Mouse (Mus musculus) spleen, embryonic (tissue): Measurements from ENCODE around the gene Ccdc22.

Experiments used
- CTCF ChIA-PET: fragments of 350-600 bp; sonication (Branson Sonifier 250); formaldehyde crosslinking; loops from one replicate; lab custom pipeline; 2022; lab: Charles Lee

The Ccdc22 gene

DNA sequence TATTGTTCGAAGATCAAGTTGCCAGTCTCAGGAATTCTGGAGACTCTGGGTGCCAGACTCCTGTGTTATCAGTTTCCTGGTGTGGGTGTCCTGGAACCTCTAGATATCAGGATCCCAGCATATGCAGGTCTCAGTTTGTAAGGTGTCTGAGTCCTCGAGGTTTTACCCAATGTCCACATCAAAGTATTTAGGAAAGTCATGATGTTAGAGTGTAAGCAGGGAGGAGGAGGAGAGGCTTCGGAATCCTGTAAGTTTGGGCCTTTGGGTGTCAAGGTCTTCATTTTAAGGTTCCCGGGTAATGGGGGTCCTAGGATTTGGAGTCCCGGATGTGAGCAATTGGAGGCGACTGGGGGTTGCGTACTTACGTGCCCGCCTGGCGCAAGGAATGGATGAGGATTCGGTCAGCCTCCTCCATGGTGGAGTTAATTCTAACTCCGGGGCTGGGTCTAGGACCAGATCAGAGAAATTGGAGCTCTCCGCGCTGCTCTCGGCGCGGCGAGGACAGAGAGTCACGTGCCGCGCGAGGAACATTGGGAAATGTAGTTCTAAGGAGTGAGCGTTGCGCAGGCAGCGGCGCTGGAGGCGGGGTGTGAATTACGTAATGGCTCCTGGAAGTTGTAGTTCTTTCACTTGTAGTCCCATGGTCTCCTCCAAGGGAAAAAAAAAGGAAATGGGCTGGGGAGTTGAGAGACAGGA is at the start of gene Ccdc22:
Gene Ccdc22 (minus strand): TSS at position 639 of the 696 bp plus-strand sequence.
- CTCF ChIA-PET = no interaction called here

DNA sequence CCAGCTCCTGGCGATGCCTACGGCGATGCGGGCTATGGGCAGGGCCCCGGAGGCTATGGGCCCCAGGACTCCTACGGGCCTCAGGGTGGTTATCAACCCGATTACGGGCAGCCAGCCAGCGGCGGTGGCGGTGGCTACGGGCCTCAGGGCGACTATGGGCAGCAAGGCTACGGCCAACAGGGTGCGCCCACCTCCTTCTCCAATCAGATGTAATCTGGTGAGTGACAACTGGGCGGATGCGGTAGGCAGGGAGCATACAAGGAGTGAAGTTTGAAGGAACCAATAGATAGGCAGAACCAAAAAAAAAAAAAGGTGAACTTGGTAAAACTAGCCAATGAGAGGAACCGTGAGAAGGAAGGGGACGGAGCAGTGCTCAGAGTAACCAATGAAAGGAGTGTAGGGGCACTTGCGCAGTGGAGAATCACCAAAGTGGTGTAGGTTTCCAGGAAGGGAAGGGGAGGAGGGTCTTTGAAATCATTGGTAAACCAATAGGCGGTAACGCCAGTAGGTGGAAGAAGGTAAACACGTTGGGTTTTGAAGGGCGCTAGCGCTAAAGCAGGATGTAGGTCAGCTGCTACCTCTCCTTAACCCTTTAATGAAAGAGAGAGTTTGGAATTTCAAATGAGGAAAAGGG is 43.5 kb upstream of the Ccdc22 start:
- CTCF ChIA-PET = no interaction called here

DNA sequence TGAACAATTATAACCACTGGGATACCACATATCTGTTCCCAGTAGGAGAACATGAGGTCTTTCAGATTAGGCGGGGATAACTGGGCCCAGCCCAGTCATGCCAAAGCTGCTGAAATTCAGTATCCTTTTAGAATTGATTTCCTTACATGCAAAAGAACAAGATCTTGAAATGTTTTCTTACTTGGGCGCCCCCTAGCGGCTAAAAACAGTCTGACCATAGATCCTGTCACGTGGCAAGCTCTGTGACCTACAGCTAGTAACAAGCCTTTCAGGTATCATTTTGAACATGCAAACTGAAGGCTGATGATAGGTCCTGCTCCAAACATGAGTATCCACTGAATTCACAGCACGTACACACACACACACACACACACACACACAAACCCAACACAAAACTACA is 40.0 kb upstream of the Ccdc22 start:
- CTCF ChIA-PET = interaction anchor here (1.0 kb wide), 1 partner anchor 31 kb away, joined by 7 read pairs; no protein-coding TSS in a partner anchor

DNA sequence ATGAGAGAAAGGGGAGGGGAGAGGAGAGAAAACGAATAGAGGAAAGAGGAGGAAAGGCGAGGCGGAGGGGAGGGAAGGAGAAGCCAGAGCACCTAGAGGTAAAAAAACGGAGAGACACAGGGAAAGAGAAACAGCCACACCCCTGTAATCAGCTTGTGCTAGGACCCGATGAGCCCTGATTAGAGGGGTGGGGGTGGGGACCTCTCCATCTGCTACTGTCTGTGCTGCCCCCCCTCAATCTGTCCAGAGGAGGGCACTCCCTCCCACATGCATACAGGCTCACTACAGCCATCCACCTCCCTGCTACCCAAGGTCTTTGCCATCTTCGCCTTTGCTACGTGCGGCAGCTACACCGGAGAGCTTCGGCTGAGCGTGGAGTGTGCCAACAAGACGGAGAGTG is 35.5 kb upstream of the Ccdc22 start:
- CTCF ChIA-PET = interaction anchor here (0.6 kb wide), 1 partner anchor 552 kb away, joined by 4 read pairs; no protein-coding TSS in a partner anchor

DNA sequence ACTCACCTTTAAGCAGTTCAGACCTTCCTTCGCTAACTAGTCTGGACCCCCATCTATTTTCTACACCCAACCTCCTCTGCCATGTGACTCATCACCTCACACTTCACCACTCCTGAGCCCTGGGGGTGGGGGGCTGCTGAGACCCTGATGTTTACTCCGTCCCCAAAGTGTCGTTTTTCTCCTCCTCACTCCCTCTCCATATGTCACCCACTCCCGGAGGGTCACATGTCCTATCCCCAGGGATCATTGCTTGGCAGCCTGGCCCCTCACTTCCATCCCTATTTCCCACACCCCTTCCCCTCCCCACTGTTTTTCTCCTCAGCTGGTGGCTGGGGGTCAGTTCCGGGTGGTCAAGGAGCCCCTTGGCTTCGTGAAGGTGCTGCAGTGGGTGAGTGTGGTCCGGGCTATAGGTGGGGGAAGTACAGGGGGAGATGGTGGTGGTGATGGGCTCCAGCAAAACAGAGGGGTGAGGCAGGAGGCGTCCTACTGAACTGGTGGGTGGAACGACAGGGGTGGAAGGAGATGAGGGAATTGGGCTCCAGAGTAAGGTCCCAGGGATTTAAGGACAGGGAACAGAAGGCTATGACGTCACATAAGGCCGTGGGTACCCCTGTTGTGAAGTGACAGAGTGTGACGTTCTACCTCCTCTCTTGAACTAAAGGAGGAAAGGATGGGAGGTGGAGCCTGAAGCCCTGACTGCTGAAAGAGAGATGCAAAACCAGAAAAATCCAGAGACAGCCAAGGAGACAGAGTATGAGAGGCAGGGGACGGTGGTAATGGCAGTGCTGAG is 34.4 kb upstream of the Ccdc22 start:
- CTCF ChIA-PET = no interaction called here

DNA sequence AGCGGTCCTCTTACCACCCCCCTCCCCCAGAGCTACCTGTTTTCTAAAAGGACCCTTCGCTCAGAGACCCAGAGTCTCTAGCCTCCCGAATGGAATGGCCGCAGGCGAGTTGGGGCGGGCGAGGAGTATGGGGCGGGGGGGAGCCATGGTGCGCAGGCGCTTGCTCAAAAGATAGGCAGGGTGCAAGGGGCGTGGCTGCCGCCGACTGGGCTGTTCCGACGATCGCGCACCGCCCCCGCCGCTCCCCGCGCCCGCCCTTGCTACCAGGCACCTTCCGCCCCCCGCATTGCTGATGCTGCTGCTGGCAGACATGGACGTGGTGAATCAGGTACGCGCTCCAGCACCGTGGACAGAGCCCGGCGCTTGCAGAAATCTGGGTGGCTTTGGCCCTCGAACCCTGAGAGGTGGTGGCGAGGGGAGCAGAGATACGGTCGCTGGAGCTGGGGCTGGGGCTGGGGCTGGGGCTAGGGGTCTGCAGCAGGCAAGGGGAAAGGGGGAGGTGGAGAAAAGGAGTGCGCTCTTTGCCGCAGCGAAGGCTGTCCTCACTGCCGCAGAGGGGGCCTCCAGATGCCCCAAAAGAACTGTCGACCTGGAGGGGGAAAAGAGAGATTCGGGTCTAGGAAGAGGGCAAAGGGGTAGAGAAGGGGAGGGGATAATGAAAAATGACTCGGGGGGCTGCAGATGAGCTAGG is 33.2 kb upstream of the Ccdc22 start, which contains the start of gene Syp:
Gene Syp (plus strand): TSS at position 71 of the 691 bp plus-strand sequence.
- CTCF ChIA-PET = no interaction called here

DNA sequence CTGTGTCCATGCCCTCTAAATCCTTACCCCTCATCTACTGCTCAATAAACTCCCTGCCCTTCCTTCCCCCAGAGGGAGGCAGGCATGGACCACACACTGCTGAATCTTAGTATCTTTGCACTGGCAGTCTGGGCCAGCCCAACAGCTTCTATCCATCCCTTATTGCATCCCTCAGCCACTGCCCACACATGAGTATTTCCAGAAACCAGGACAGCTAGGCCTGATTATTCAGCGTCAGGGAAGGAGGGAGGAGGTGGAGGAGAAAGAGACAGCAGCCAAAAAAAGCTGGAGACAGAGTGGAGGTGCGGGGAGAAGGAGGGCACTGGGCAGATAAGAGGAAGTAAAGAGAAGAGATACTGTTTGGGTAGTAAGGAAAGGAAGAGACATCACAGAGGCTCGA is 29.8 kb upstream of the Ccdc22 start:
- CTCF ChIA-PET = interaction anchor here (0.5 kb wide), 1 partner anchor 60 kb away, joined by 6 read pairs; no protein-coding TSS in a partner anchor

DNA sequence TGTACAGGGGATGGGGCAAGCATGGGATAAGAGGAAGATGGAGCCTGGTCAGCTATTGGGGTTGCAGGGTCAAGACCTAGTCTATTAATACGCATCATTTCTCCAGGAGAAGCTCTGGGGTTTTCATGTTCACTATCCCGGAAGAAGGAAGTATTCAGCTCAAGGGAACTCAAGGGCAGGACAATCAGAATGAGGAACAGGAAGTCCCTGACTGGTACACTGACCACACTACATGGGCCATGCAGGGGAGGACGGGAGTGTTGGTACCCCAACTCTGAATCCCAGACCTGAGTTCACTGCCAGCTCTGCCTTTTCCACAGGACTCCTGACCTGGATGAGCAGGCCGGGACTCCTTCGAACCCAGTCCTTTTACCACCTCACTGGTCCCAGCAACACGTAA is 27.2 kb upstream of the Ccdc22 start:
- CTCF ChIA-PET = no interaction called here

DNA sequence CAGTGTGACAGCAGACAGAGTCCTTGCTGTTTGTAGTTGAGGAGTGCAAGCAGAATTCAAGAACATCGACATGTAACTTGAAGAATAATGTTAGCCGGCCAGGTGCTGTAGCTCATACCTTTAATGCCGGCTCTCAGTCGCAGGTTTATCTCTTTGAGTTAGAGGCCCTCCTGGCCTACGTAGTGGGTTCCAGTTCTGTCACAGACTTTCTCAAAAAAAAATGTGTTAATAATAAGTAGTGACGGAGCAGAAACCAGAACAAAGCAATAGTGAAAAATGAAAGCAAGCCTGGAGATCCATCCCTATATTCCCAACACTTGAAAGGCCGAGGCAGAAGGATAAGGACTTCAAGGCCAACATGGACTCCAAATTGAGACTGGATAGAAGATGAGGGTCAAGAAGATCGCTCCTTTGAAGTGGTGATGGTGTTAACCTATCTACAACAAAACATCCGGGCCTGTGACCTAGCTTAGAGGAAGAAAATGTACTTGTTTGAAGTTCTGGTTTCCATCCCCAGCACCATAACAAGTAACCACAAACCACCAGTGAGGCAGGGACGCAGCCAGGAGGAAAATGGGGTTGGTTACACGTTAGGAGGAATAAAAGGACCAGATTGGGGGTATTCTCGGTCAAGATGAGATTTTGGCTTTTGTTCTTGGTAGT is 12.7 kb upstream of the Ccdc22 start:
- CTCF ChIA-PET = no interaction called here

DNA sequence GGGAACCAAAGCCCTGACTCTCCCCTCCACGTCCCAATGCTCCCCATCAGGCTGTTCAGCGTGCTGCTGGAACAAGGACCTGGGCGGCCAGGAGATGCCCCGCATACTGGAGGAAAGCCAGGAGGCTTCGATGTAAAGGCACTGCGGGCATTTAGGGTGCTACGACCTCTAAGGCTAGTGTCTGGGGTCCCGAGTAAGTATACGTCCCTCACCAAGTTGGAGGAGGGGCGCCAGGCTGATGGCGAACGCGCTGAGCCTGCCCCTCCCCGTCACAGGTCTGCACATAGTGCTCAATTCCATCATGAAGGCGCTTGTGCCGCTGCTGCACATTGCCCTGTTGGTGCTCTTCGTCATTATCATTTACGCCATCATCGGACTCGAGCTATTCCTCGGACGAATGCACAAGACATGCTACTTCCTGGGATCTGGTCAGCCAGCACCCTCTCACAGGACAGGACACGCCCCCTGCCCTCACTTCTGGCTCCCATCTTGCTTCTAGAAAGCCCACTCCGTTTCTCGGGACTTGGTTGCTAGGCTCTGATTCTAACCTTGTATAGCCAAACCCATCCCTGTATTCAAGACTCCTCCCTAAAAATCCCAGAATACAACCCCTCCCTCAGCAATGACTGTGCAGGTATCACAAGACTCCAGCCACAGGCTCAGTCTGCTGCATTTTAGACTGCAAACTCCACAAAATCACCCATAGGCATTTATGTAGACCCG is 5.4 kb upstream of the Ccdc22 start:
- CTCF ChIA-PET = no interaction called here

DNA sequence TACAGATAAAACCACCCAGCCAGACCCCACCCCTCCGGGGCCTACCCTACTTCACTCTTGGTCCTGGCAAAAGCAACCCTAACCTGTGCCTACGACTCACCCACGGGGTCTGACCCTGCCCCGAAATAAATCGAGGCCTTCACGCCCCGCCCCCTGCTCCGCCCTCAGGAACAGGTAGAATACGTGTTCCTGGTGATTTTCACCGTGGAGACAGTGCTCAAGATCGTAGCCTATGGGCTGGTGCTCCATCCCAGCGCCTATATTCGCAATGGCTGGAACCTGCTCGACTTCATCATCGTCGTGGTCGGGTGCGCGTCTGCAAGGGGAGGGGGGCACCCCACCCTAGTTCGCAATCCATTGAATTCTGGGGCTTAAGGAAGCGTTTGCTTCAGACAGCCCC is 4.7 kb upstream of the Ccdc22 start:
- CTCF ChIA-PET = no interaction called here

DNA sequence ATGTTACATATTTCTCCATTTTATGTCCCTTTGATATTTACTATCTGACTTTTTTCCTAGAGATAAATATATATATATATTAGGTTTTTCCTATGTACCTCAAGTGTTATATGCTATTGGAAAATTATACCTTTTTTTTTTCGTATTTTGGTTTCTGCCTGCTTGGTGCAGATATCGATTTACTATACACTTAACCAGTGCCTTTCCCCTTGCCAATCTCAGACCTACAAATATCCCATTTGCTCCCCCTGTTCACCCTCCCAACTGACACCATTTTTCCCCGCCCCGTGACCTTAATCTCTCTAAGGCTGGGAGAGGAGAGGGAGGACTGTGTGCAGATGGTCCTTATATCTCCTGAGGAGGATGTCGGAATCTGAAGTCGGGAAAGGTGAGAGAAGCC is 1.5 kb upstream of the Ccdc22 start, which contains the start of gene Cacna1f:
Gene Cacna1f (plus strand): TSS at position 301 of the 400 bp plus-strand sequence.
- CTCF ChIA-PET = interaction anchor here (0.6 kb wide), 1 partner anchor 423 kb away, joined by 4 read pairs; no protein-coding TSS in a partner anchor

DNA sequence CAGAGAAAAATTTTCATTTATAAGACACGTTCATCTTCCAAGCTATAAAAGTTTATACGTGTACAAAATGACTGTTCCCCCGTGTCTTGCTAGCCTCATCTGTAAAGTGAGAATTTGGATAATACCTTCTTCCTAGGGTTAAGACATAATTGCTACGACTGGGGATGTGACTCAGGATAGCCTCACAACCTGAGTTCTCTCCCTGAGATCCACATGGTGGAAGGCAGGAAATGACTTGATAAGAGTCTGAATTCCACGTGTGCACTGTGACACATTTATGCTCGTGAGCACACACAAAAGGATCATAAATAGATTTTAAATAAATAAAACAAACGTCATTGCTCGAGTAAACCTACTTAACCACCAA is 241 bp upstream of the Ccdc22 start:
- CTCF ChIA-PET = no interaction called here

DNA sequence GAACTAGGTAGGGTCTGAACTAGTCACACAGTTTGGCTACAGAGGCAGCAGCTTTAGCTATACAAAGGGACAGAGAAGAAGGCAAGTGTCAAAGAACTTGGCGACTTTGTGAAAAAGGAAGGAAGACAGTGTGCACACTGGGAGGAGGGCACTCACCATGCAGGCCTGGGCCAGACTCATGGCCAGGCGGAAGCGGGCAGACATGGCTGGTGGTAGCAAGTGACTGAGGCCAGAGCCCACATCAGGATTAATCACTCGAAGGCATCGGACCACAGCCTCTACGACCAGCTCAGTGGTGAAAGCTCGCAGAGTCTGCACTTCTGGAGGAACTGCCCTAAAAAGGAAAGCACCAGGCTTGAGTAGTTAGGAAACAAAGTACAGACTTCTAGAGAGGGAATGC is 1.3 kb downstream of the Ccdc22 start:
- CTCF ChIA-PET = no interaction called here

DNA sequence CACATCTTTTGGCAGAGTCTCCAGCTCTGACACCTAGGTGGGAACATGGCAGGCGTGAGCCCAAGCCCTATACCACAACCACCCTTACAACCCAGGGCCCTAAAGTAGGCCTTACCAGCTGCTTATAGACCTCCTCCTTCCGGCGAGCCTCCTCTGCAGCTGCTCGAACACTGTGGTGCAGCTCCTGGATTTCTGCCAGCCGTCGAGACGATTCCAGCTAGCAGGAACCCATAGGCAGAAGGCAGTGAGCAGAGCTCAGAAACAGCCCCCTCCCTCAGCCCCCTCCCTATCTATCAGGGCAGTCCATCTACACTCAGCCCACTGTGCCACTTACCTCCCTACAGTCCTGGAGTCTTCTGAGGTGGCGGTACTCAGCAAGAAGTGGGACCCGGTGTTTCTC is 9.9 kb downstream of the Ccdc22 start:
- CTCF ChIA-PET = no interaction called here

DNA sequence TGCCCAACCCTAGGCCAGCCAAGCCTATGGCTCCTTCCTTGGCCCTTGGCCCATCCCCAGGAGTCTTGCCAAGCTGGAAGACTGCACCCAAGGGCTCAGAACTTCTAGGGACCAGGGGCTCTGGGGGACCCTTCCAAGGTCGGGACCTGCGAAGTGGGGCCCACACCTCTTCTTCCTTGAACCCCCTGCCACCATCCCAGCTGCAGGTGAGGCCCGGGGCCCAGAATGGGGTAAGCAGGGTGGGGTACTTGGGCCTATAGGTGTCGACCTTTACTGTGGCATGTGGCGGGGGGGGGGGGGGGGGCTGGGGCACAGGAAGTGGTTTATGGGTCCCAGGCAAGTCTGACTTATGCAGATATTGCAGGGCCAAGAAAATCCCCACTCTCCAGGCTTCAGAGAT is 19.0 kb downstream of the Ccdc22 start:
- CTCF ChIA-PET = no interaction called here

DNA sequence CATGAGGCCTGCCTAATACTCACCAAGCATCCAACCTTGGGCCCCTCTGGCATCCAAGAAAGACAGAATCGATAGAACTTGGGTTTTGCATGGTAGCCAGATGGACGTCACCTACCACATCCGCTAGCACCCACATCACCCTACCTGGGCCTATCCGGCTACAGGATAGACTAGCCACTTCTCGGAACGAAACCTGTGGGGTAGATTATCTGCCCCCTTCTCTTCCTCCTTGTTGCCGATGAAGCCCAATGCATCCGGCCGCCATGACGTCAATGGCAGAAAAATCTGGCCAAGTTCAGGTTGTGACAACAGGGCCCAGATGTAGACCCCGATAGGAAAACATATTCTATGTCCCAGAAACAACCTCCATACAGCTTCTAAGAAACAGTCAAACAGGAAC is 21.4 kb downstream of the Ccdc22 start:
- CTCF ChIA-PET = no interaction called here

DNA sequence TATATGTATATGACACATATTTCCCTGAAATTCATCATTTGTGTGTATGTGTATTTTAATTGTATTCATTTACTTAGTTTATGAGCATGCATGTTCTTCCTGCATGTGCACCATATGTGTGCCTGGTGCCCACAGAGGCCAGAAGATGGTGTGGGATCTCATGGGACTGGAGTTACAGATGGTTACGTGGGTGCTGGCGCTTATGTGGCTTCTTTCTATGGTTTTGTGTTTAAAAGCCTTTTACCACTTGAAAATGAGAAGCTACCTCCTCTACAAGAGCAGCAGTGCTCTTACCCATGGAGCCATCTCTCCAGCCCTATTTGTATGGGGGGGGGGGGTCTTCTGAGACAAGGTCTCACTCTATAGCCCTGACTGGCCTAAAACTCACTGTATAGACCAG is 24.2 kb downstream of the Ccdc22 start:
- CTCF ChIA-PET = no interaction called here

DNA sequence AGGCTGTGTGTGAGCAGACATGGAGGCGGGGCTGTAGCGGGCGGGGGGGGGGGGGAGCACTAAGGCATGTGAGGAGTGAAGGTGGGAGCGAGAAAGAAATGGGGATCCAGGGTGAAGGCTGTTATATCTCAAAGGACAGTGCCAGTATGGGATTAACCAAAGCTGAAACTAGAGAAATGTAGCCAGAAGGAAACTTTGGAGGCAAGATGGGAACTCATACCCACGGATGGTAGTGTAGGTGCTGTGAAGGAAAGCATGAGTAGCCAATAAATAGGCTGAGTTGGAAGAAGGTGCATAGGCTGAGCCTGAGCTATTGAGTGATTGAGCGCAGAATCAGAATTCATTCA is 30.5 kb downstream of the Ccdc22 start:
- CTCF ChIA-PET = no interaction called here

DNA sequence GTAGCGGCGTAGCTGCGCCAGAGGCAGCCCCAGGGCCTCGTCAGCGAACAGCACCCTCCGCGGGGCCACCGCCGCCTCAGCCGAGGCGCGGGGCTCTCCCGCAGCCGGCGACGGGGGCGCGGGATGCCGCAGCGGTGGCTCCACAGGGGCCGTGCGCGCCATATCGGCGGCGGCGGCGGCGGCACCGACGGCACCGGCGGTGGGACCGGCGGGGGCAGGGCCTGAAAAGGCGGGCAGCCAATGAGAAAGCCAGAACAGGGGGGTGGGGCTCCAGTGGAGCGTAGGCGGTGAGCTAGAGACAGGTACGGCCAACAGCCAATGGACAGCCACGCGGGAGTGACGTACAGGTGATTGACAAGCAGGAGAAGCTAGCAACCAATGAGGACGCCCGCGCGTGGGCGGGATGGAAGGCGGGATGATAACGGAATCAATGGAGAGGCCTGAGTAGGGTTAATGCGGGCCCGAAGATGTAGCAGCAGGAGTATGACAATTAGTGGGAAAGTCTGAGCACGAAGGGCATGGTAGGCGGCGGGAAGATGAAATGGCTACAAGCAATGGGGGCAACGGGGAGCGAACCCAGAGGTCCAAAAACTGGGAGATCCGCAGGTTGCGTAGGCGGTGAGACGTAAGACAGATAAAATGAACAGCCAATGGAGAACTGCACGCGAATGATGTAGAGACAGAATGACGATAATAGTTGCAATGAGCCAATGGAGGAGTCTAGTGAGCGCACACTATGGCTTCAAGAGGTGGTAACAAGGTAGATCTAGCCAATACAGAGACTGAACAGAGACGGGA is 31.0 kb downstream of the Ccdc22 start, which contains the start of gene Ppp1r3f:
Gene Ppp1r3f (minus strand): TSS at position 197 of the 798 bp plus-strand sequence.
- CTCF ChIA-PET = no interaction called here
